Mouse (Mus musculus): ENCODE measurements at regions not wholly inside any gene's neighbourhood (a gene's known extent, or its start where the extent isn't known, plus 50 kb on each side); places are given as distances from the start of the nearest gene placed in this dataset.

GRCm38 (mm10) chr7:40072478-40072877 lies 554.9 kb downstream of the Zfp619 start:
- H3K4me1 ChIP-seq (ENCODE audit: control insufficient read depth, insufficient read depth), result no peaks in the 10 kb centered on the region
- H3K4me2 ChIP-seq (ENCODE audit: low read depth, low read length), result no peak overlapping the region
- H3K4me3 ChIP-seq (ENCODE audit: low read depth, low read length), result no peak overlapping the region
- WGBS, result 71% methylated on average over 1 of the region's 1 CpGs
- no peak overlapping the region for H3K27ac ChIP-seq (ENCODE audit: low read depth)
- DNase-seq (ENCODE audit: low spot score) (peak; percentile 22), ATAC-seq (ENCODE audit: insufficient read depth, low read depth) (no peak)
- H3K36me3 ChIP-seq (replicated peaks; ENCODE audit: control insufficient read depth, insufficient read depth, low read length), result no peaks in the 10 kb centered on the region
- H3K27me3 ChIP-seq (ENCODE audit: control insufficient read depth, insufficient read depth, low read length), result no peaks in the 10 kb centered on the region
- no peak overlapping the region for H3K9ac ChIP-seq (replicated peaks; ENCODE audit: low read depth, low read length)
- peak; percentile 45 for TF ChIP-seq CTCF (IDR thresholded peaks at IDR 0.05; ENCODE audit: low read depth)
- TF ChIP-seq EP300 (IDR thresholded peaks at IDR 0.05; ENCODE audit: low read depth), result no peak
- no peaks in the 10 kb centered on the region for H3K9me3 ChIP-seq (replicated peaks; ENCODE audit: control insufficient read depth, low read length)

GRCm38 (mm10) chr7:40086236-40086635 lies 568.7 kb downstream of the Zfp619 start:
- Histone ChIP-seq H3K4me3 (ENCODE audit: low read depth, low read length) (no peak overlapping the region), H3K9ac (replicated peaks; ENCODE audit: low read depth, low read length) (no peak overlapping the region), H3K9me3 (replicated peaks; ENCODE audit: control insufficient read depth, low read length) (no peaks in the 10 kb centered on the region), H3K27ac (ENCODE audit: low read depth) (no peak overlapping the region), H3K36me3 (replicated peaks; ENCODE audit: control insufficient read depth, insufficient read depth, low read length) (no peaks in the 10 kb centered on the region), H3K4me2 (ENCODE audit: low read depth, low read length) (no peak overlapping the region), H3K4me1 (ENCODE audit: control insufficient read depth, insufficient read depth) (no peaks in the 10 kb centered on the region), H3K27me3 (ENCODE audit: control insufficient read depth, insufficient read depth, low read length) (no peaks in the 10 kb centered on the region)
- no peak for ATAC-seq (ENCODE audit: insufficient read depth, low read depth)
- DNase-seq (ENCODE audit: low spot score), result no peak
- TF ChIP-seq EP300 (IDR thresholded peaks at IDR 0.05; ENCODE audit: low read depth) (no peak), CTCF (IDR thresholded peaks at IDR 0.05; ENCODE audit: low read depth) (peak; percentile 40)
- 55% methylated on average over 2 of the region's 2 CpGs for WGBS

- no peaks in the 10 kb centered on the region for H3K27me3 ChIP-seq (ENCODE audit: control insufficient read depth, insufficient read depth, low read length)
- no peak for ATAC-seq (ENCODE audit: insufficient read depth, low read depth)
- H3K36me3 ChIP-seq (replicated peaks; ENCODE audit: control insufficient read depth, insufficient read depth, low read length), result no peaks in the 10 kb centered on the region
- 68% methylated on average over 2 of the region's 2 CpGs for WGBS
- no peak for DNase-seq (ENCODE audit: low spot score)
- H3K9ac ChIP-seq (replicated peaks; ENCODE audit: low read depth, low read length), result no peak overlapping the region
- no peak overlapping the region for H3K4me2 ChIP-seq (ENCODE audit: low read depth, low read length)
- H3K4me1 ChIP-seq (ENCODE audit: control insufficient read depth, insufficient read depth), result no peaks in the 10 kb centered on the region
- TF ChIP-seq CTCF (IDR thresholded peaks at IDR 0.05; ENCODE audit: low read depth) (no peak), EP300 (IDR thresholded peaks at IDR 0.05; ENCODE audit: low read depth) (no peak)
- no peak overlapping the region for H3K4me3 ChIP-seq (ENCODE audit: low read depth, low read length)
- no peaks in the 10 kb centered on the region for H3K9me3 ChIP-seq (replicated peaks; ENCODE audit: control insufficient read depth, low read length)
- no peak overlapping the region for H3K27ac ChIP-seq (ENCODE audit: low read depth)
These were observed 579.5 kb downstream of the Zfp619 start for GRCm38 (mm10) chr7:40097094-40097493.

GRCm38 (mm10) chr7:40103057-40103945 lies 585.7 kb downstream of the Zfp619 start:
- no peaks in the 10 kb centered on the region for H3K9me3 ChIP-seq (replicated peaks; ENCODE audit: control insufficient read depth, low read length)
- no peaks in the 10 kb centered on the region for H3K27me3 ChIP-seq (ENCODE audit: control insufficient read depth, insufficient read depth, low read length)
- no peak for ATAC-seq (ENCODE audit: insufficient read depth, low read depth)
- H3K4me1 ChIP-seq (ENCODE audit: control insufficient read depth, insufficient read depth), result no peaks in the 10 kb centered on the region
- no peak overlapping the region for H3K4me2 ChIP-seq (ENCODE audit: low read depth, low read length)
- H3K9ac ChIP-seq (replicated peaks; ENCODE audit: low read depth, low read length), result no peak overlapping the region
- TF ChIP-seq EP300 (IDR thresholded peaks at IDR 0.05; ENCODE audit: low read depth) (no peak), CTCF (IDR thresholded peaks at IDR 0.05; ENCODE audit: low read depth) (no peak)
- no peak for DNase-seq (ENCODE audit: low spot score)
- WGBS, result 71% methylated on average over 7 of the region's 7 CpGs
- no peak overlapping the region for H3K27ac ChIP-seq (ENCODE audit: low read depth)
- H3K4me3 ChIP-seq (ENCODE audit: low read depth, low read length), result no peak overlapping the region
- H3K36me3 ChIP-seq (replicated peaks; ENCODE audit: control insufficient read depth, insufficient read depth, low read length), result no peaks in the 10 kb centered on the region

- no peak overlapping the region for H3K9ac ChIP-seq (replicated peaks; ENCODE audit: low read depth, low read length)
- no peaks in the 10 kb centered on the region for H3K9me3 ChIP-seq (replicated peaks; ENCODE audit: control insufficient read depth, low read length)
- TF ChIP-seq CTCF (IDR thresholded peaks at IDR 0.05; ENCODE audit: low read depth), result no peak
- TF ChIP-seq EP300 (IDR thresholded peaks at IDR 0.05; ENCODE audit: low read depth), result no peak
- ATAC-seq (ENCODE audit: insufficient read depth, low read depth) (no peak), DNase-seq (ENCODE audit: low spot score) (no peak)
- no peak overlapping the region for H3K4me3 ChIP-seq (ENCODE audit: low read depth, low read length)
- H3K4me1 ChIP-seq (ENCODE audit: control insufficient read depth, insufficient read depth), result no peaks in the 10 kb centered on the region
- no peaks in the 10 kb centered on the region for H3K36me3 ChIP-seq (replicated peaks; ENCODE audit: control insufficient read depth, insufficient read depth, low read length)
- H3K27ac ChIP-seq (ENCODE audit: low read depth), result no peak overlapping the region
- H3K27me3 ChIP-seq (ENCODE audit: control insufficient read depth, insufficient read depth, low read length), result no peaks in the 10 kb centered on the region
- 54% methylated on average over 4 of the region's 4 CpGs for WGBS
- no peak overlapping the region for H3K4me2 ChIP-seq (ENCODE audit: low read depth, low read length)
These were observed 625.3 kb downstream of the Zfp619 start for GRCm38 (mm10) chr7:40142906-40143305.

GRCm38 (mm10) chr7:40144431-40144830 lies 626.9 kb downstream of the Zfp619 start:
- Histone ChIP-seq H3K4me2 (ENCODE audit: low read depth, low read length) (no peak overlapping the region), H3K4me3 (ENCODE audit: low read depth, low read length) (no peak overlapping the region), H3K27me3 (ENCODE audit: control insufficient read depth, insufficient read depth, low read length) (no peaks in the 10 kb centered on the region), H3K36me3 (replicated peaks; ENCODE audit: control insufficient read depth, insufficient read depth, low read length) (no peaks in the 10 kb centered on the region), H3K9ac (replicated peaks; ENCODE audit: low read depth, low read length) (no peak overlapping the region), H3K4me1 (ENCODE audit: control insufficient read depth, insufficient read depth) (no peaks in the 10 kb centered on the region), H3K9me3 (replicated peaks; ENCODE audit: control insufficient read depth, low read length) (no peaks in the 10 kb centered on the region), H3K27ac (ENCODE audit: low read depth) (no peak overlapping the region)
- DNase-seq (ENCODE audit: low spot score) (no peak), ATAC-seq (ENCODE audit: insufficient read depth, low read depth) (no peak)
- TF ChIP-seq EP300 (IDR thresholded peaks at IDR 0.05; ENCODE audit: low read depth), result no peak
- TF ChIP-seq CTCF (IDR thresholded peaks at IDR 0.05; ENCODE audit: low read depth), result no peak
- WGBS, result 77% methylated on average over 1 of the region's 1 CpGs

Data from heart, postnatal 0 days (tissue).